Mouse (Mus musculus) G1E (cell line): Measurements from ENCODE around the gene Cbfa2t3.

Experiments used
- CTCF ChIP-seq: IDR thresholded peaks from 2 replicates; pipeline ENCODE4 v1.5.1; 2012; ENCODE audit warnings: low read depth, low read length, inconsistent platforms, mixed read lengths
- GATA1 ChIP-seq: IDR thresholded peaks from 2 replicates; pipeline ENCODE4 v1.6.1; 2012; ENCODE audit warnings: borderline replicate concordance, low read length, inconsistent platforms, mixed read lengths
- POLR2AphosphoS5 ChIP-seq: IDR thresholded peaks from 2 replicates; pipeline ENCODE4 v1.6.1; 2012; ENCODE audit warnings: low read depth, low read length, inconsistent platforms; ENCODE audit not compliant: insufficient replicate concordance
- TAL1 ChIP-seq: conservative IDR thresholded peaks from 2 replicates; pipeline ENCODE4 v1.6.1; 2012; ENCODE audit warnings: low read depth, low read length, inconsistent platforms, mixed read lengths

- no peak for TF ChIP-seq CTCF
- no peak for TF ChIP-seq GATA1
- TF ChIP-seq TAL1, result no peak
- no peak for TF ChIP-seq POLR2AphosphoS5
These were observed 118.0 kb downstream of the Cbfa2t3 start for GRCm38 (mm10) chr8:122580926-122581325.
